Mouse (Mus musculus) stomach, embryonic 15.5 days (tissue): ENCODE data around the gene Slc22a15. TPM values are rescaled to one million over a fixed set of nuclear protein-coding genes. Genes with fewer than 3 reads are reported as not detected.
A peak's percentile ranks its signal among the peaks of the same experiment; 100 is the strongest.

Source experiments
- ATAC-seq: fragments of 200-750 bp; cut with Nextera tagmentation; 2 replicates; pipeline ENCODE4 v1.8.0; 2017; ENCODE audit warnings: low read depth, moderate number of reproducible peaks, moderate TSS enrichment; ENCODE audit not compliant: insufficient read depth, low FRiP score
- H3K27ac ChIP-seq: fragments of 300-500 bp; sonication (generic); 2 replicates; pipeline ENCODE4 v1.5.1; 2015; ENCODE audit warnings: mild to moderate bottlenecking, inconsistent platforms
- H3K27me3 ChIP-seq: fragments of 300-500 bp; sonication (generic); replicated peaks from 2 replicates; pipeline ENCODE4 v1.6.1; 2015; ENCODE audit warnings: inconsistent platforms
- H3K36me3 ChIP-seq: fragments of 300-500 bp; sonication (generic); 2 replicates; pipeline ENCODE4 v1.6.1; 2015; ENCODE audit warnings: inconsistent platforms
- H3K4me1 ChIP-seq: fragments of 300-500 bp; sonication (generic); 2 replicates; pipeline ENCODE4 v1.6.1; 2015; ENCODE audit warnings: inconsistent platforms
- H3K4me2 ChIP-seq: fragments of 300-500 bp; sonication (generic); 2 replicates; pipeline ENCODE4 v1.6.1; 2015; ENCODE audit warnings: mild to moderate bottlenecking, inconsistent platforms
- H3K4me3 ChIP-seq: fragments of 300-500 bp; sonication (generic); replicated peaks from 2 replicates; pipeline ENCODE4 v1.5.1; 2015; ENCODE audit warnings: inconsistent platforms
- H3K9ac ChIP-seq: fragments of 300-500 bp; sonication (generic); 2 replicates; pipeline ENCODE4 v1.6.1; 2015; ENCODE audit warnings: inconsistent platforms
- H3K9me3 ChIP-seq: fragments of 300-500 bp; sonication (generic); 2 replicates; pipeline ENCODE4 v1.6.1; 2016; ENCODE audit warnings: inconsistent platforms
- WGBS: fragments of 180-500 bp; shearing (Covaris S2); methylation state at CpG from one replicate; pipeline ENCODE4 v1.1.7; 2015; 5-methylcytosine and 5-hydroxymethylcytosine counted together
- polyA plus RNA-seq: library from polyadenylated mRNA; unstranded; fragments of >200 nt; fragmentation: Nextera tagmentation; extraction: Ambion mirVana; gene quantifications from 2 replicates; pipeline ENCODE4 v1.2.1, GENCODE M21; 2015

Gene Slc22a15
- polyA plus RNA-seq, 1 experiment from 2014 or later: 7.0 TPM

DNA sequence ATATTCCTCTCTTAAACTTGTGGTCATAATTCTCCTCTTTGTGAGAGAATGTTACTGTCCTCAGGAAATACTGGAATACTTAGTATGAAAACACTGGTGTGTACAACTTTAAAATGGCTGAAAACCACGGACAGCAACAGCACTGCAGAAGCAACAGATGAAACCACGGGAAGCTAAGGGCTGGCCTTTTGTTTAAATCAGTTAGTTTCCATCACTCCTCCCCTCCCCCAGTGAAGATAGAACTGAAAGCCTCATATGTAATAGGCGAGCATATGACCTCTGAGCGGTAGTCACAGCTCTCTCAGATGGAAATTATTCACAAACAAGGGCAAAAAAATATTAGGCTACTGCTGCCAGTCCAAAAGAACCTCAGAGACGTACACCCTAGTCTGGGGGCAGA is 10.0 kb downstream of the Slc22a15 start:
- Histone ChIP-seq H3K27ac (no peak overlapping the region), H3K36me3 (peaks cover 6% of the 10 kb centered on the region; the same call in 1 of the 2 replicates), H3K4me2 (no peak overlapping the region), H3K4me3 (no peak overlapping the region), H3K9ac (no peak overlapping the region), H3K9me3 (no peaks in the 10 kb centered on the region), H3K27me3 (no peaks in the 10 kb centered on the region), H3K4me1 (no peaks in the 10 kb centered on the region)
- ATAC-seq: no peak
- 73% methylated on average over 5 of the region's 5 CpGs for WGBS

DNA sequence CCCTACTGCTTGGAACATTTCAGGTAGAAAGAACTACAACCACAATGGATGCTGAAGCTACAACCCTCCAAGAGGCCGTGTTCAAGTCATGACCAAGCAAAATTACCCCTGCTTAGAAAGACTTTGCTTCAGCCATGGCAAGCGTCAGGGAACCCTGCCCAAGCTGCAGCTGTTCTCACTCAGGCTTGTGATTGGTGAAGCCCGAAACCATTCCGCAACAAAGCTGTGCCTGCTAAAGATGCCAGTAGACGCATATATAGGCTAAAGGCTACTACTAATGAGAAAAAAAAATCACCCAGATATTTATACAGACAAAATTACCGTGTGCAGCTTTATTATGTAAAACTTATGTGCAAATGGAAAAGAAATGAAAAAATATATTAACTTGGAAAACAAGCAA is 12.2 kb downstream of the Slc22a15 start:
- 72% methylated on average over 6 of the region's 6 CpGs for WGBS
- H3K27ac ChIP-seq: no peak overlapping the region
- no peaks in the 10 kb centered on the region for H3K27me3 ChIP-seq
- peaks cover 10% of the 10 kb centered on the region for H3K36me3 ChIP-seq
- no peak overlapping the region for H3K4me3 ChIP-seq
- no peaks in the 10 kb centered on the region for H3K9me3 ChIP-seq
- H3K4me1 ChIP-seq: no peaks in the 10 kb centered on the region
- H3K9ac ChIP-seq: no peak overlapping the region
- no peak overlapping the region for H3K4me2 ChIP-seq
- ATAC-seq: no peak

DNA sequence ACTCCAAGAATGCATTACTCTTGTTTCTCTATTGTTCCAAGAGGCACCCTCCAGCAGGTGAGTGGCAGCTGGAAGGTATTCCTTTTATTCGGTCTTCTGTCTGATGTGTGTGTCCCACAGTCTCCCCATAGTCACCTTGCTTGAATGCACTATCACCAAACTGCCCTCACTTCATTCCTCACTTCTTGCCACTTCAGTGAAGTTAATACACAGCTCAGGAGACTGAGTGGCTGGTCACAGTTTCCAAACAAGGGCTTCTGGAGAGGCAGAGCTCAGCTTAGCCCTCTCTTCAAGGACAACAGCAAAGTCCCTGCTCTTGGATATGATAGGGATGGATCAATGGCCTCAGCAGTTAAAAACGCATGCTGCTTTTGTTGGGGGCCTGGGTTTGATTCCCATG is 17.2 kb downstream of the Slc22a15 start:
- no peaks in the 10 kb centered on the region for H3K4me1 ChIP-seq
- peaks cover 4% of the 10 kb centered on the region; the same call in 1 of the 2 replicates for H3K36me3 ChIP-seq
- H3K27me3 ChIP-seq: no peaks in the 10 kb centered on the region
- peak overlapping the region; percentile 35; the same call in 1 of the 2 replicates for H3K27ac ChIP-seq
- H3K9me3 ChIP-seq: no peaks in the 10 kb centered on the region
- no peak overlapping the region for H3K4me3 ChIP-seq
- ATAC-seq: no peak
- WGBS: 48% methylated on average over 2 of the region's 2 CpGs
- H3K9ac ChIP-seq: no peak overlapping the region
- H3K4me2 ChIP-seq: no peak overlapping the region

DNA sequence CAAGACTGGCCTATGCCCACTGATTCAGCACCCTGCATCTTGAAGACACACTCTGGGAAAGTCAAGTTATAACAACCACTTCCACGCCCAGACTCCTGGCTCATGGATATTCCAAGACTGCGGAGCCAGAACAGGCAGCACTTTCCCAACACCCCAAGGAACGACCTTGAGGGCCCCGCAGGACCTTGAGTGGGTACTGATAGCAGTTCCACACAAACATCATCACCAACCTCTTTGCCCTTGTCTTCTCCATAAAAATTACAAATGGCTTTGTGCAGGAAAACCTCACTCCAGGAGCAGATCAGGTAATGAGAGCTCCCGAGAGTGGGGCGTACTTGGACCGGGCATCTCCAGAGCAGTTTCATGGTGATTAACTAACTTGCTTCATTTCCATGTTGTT is 19.5 kb downstream of the Slc22a15 start:
- H3K4me2 ChIP-seq: no peak overlapping the region
- ATAC-seq: no peak
- H3K4me1 ChIP-seq: no peaks in the 10 kb centered on the region
- 86% methylated on average over 7 of the region's 7 CpGs for WGBS
- H3K4me3 ChIP-seq: no peak overlapping the region
- peaks cover 4% of the 10 kb centered on the region; the same call in 1 of the 2 replicates for H3K36me3 ChIP-seq
- no peaks in the 10 kb centered on the region for H3K9me3 ChIP-seq
- no peak overlapping the region for H3K27ac ChIP-seq
- H3K27me3 ChIP-seq: no peaks in the 10 kb centered on the region
- H3K9ac ChIP-seq: no peak overlapping the region

DNA sequence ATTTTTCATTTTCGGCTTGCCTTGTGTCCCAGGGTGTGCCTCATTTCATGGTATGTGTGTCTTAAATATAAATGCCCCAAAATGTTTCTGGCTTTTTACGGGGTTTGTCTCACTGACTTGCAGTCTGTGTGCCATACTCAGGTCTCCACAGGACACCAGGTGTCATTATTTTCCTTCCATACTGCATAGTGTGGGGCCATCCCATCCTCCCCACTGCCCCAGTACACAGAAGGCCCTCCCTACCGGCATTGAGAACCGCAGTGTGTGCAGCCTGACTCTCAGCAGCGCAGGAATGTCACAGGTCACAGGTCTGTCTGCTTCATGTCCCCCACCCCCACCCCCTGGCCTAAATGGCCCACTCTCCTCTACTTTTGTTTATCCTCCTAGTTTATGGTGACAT is 21.2 kb downstream of the Slc22a15 start:
- H3K9ac ChIP-seq: no peak overlapping the region
- H3K9me3 ChIP-seq: no peaks in the 10 kb centered on the region
- 54% methylated on average over 5 of the region's 5 CpGs for WGBS

DNA sequence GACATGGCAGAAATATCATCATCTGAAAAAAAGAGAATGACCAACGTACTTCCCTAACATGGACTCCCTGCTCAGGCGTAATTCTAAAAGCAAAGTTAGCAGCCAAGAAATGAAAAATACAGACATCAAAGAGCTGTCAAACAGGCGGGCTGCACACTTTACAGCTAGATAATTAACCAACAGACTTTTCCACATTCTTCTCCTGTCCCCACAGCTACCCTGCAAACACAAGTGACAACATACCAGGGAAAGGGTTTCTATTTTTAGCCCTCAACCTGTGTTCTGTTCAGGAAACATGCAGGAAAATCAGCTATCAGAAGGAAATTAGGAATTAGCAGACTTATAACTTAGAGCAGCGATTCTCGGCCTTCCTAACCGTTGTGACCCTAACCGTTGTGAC is 21.9 kb downstream of the Slc22a15 start:
- no peaks in the 10 kb centered on the region for H3K9me3 ChIP-seq
- ATAC-seq: peak; percentile 43; the same call in 1 of the 2 replicates
- WGBS: 44% methylated on average over 7 of the region's 7 CpGs

More for the DNA sequence above, 21.2 kb downstream of the Slc22a15 start:
- no peak overlapping the region for H3K4me2 ChIP-seq
- H3K4me1 ChIP-seq: no peaks in the 10 kb centered on the region
- no peak overlapping the region for H3K4me3 ChIP-seq
- ATAC-seq: no peak
- H3K36me3 ChIP-seq: no peaks in the 10 kb centered on the region
- no peaks in the 10 kb centered on the region for H3K27me3 ChIP-seq
- H3K27ac ChIP-seq: peak overlapping the region; percentile 26; the same call in 1 of the 2 replicates

DNA sequence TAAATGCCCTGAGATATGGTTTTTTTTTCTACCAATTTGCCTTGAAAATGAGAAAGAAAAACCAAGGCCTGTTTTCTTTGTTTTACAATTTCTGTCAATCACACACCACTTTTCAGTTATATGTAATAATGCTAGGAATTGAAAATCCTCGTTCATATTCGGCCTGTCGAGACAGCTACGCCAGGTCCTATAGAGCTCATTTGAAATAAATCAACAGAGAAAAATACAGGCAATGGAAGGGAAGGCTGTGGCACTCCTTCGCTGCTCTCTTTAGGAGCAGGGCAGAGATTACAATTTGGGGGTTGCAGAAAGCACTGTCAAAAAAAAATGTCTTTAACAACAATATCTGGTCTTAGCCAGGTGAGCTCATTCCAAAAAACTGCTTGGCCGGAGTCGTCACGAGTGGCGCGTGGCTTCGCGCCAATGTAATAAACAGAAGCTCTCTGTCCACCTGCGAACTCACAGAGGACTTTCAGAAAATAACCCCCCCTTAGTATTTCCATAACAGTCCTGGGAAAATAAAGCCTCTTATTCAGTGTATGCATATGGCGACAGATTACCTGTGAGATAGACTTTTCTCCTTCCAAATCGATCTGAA is 26.8 kb downstream of the Slc22a15 start:
- H3K9me3 ChIP-seq: no peaks in the 10 kb centered on the region
- no peak overlapping the region for H3K4me3 ChIP-seq
- H3K27ac ChIP-seq: no peak overlapping the region
- no peak overlapping the region for H3K4me2 ChIP-seq
- no peaks in the 10 kb centered on the region; the same call in 1 of the 2 replicates for H3K36me3 ChIP-seq
- H3K9ac ChIP-seq: no peak overlapping the region
- H3K27me3 ChIP-seq: no peaks in the 10 kb centered on the region
- no peak for ATAC-seq
- no peaks in the 10 kb centered on the region for H3K4me1 ChIP-seq
- WGBS: 79% methylated on average over 15 of the region's 15 CpGs

More for the DNA sequence above, 21.9 kb downstream of the Slc22a15 start:
- no peaks in the 10 kb centered on the region; the same call in 1 of the 2 replicates for H3K36me3 ChIP-seq
- no peak overlapping the region; the same call in 1 of the 2 replicates for H3K27ac ChIP-seq
- no peaks in the 10 kb centered on the region for H3K4me1 ChIP-seq
- no peaks in the 10 kb centered on the region for H3K27me3 ChIP-seq
- no peak overlapping the region for H3K4me2 ChIP-seq
- H3K4me3 ChIP-seq: no peak overlapping the region
- H3K9ac ChIP-seq: no peak overlapping the region

DNA sequence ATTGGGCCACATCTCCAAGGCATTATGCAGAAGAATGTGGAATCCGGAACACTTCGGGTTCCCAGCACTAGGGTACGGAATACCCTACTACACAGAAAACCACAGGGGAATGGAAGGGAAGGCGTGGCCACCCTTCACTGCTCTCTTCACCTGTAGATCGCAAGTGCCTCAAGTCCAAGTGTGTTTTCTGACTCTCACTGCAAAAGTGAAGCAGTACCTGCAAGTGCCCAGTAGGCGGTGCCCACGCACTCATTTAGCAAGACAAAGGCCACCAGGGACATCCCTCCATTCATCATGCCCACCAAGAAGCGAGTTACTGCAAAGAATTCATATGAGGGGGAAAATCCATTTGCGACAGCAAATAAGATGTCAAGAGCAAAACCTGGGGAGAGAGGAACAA is 27.4 kb downstream of the Slc22a15 start:
- Histone ChIP-seq H3K9me3 (no peaks in the 10 kb centered on the region), H3K4me3 (no peak overlapping the region), H3K27me3 (no peaks in the 10 kb centered on the region), H3K4me1 (no peaks in the 10 kb centered on the region), H3K4me2 (no peak overlapping the region), H3K27ac (no peak overlapping the region), H3K36me3 (no peaks in the 10 kb centered on the region; the same call in 1 of the 2 replicates), H3K9ac (no peak overlapping the region)
- WGBS: 34% methylated on average over 9 of the region's 9 CpGs
- no peak for ATAC-seq

DNA sequence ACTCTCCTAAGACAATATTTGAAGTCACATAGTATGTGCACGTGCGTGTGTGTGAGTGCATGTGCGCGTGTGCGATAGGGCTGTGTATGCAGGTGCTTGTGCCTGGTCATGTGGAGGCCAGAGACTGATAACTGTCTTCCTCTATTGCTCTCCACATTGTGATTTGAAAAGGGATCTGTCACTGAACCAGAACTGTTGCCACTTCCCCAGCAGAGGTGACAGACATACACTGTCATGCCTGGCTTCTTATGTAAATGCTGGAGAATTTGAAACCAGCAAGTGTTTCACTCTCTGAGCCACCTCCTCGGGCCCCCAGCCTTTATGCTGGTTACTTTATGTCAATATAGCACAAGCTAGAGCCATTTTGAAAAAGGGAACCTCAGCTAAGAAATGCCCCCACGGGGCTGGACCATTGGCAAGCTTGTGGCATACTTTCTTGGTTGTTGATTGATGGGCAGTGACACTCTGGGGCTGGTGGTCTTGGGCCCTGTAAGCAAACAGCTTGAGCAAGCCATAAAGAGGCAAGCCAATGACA is 28.8 kb downstream of the Slc22a15 start:
- no peak overlapping the region for H3K4me2 ChIP-seq
- no peak for ATAC-seq
- H3K27me3 ChIP-seq: no peaks in the 10 kb centered on the region
- no peak overlapping the region for H3K4me3 ChIP-seq
- no peaks in the 10 kb centered on the region; the same call in 1 of the 2 replicates for H3K36me3 ChIP-seq
- WGBS: 78% methylated on average over 7 of the region's 7 CpGs
- H3K9me3 ChIP-seq: no peaks in the 10 kb centered on the region
- H3K9ac ChIP-seq: no peak overlapping the region
- H3K27ac ChIP-seq: no peak overlapping the region
- no peaks in the 10 kb centered on the region for H3K4me1 ChIP-seq

DNA sequence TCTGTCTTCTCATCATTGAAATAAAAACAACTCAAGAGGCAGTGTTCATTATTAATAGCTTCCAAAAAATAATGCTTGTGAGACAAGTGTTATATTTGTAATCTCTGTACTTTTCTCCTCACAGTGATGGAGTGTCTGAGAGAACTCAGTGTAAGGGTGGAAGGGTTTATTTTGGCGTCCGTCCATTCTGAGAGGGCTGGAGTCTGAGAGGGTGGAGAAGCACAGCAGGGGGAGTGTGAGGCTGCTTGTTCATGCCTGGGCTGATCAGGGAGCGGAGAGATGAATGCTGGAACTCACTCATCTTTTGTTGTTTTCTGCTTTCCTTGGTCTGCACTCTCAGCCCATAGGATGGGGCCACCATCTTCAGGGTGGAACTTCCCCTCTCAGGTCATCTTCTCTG is 38.7 kb downstream of the Slc22a15 start:
- peak overlapping the region; percentile 41; the same call in 1 of the 2 replicates for H3K27ac ChIP-seq
- WGBS: 36% methylated on average over 3 of the region's 3 CpGs
- ATAC-seq: peak; percentile 75; the same call in 1 of the 2 replicates

DNA sequence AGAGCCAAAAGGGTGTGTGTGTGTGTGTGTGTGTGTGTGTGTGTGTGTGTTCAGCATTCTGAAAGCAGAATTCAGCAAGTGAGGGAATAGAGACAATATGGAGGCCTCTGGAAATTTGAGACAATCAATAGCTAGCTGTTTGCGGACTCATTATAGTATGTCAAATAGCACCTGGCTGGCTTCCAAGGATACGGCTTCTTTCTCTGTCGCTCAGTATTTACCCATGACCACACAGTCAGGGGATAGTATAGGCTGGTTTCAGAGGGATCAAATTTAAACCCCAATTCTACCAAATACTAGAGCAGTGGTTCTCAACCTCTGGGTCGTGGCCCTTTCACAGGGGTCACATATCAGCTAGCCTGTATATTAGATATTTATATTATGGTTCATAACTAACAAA is 39.2 kb downstream of the Slc22a15 start:
- peak; percentile 77 for ATAC-seq
- no peak overlapping the region for H3K4me3 ChIP-seq
- no peaks in the 10 kb centered on the region for H3K27me3 ChIP-seq
- H3K36me3 ChIP-seq: no peaks in the 10 kb centered on the region
- no peaks in the 10 kb centered on the region for H3K9me3 ChIP-seq
- WGBS: 41% methylated on average over 4 of the region's 4 CpGs
- H3K4me1 ChIP-seq: peaks cover 7% of the 10 kb centered on the region; the same call in 1 of the 2 replicates
- H3K9ac ChIP-seq: no peak overlapping the region
- H3K27ac ChIP-seq: peak overlapping the region; percentile 31; the same call in 1 of the 2 replicates
- H3K4me2 ChIP-seq: no peak overlapping the region

More for the DNA sequence above, 38.7 kb downstream of the Slc22a15 start:
- Histone ChIP-seq H3K4me3 (no peak overlapping the region), H3K9me3 (no peaks in the 10 kb centered on the region), H3K4me2 (no peak overlapping the region), H3K9ac (no peak overlapping the region), H3K27me3 (no peaks in the 10 kb centered on the region), H3K4me1 (peaks cover 7% of the 10 kb centered on the region; the same call in 1 of the 2 replicates), H3K36me3 (no peaks in the 10 kb centered on the region)

DNA sequence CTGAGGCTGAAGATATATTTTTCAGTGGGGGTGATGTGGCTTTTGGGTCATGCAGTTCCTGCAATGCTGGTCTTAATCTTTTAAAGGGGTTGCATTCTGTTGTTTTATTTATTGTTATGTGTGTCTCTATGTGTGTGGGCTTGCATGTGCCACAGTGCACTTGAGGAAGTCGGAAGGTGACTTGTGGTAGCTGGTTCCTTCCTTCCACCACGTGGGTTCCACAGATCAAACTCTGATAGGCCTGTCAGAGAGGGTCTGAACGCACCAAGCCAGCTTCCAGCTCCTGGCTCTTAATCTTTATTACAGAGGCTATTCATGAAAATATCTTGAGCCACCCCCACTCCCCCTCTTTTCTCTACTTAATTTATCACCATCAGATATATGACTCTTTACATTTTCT is 40.4 kb downstream of the Slc22a15 start:
- Histone ChIP-seq H3K4me2 (no peak overlapping the region), H3K36me3 (no peaks in the 10 kb centered on the region), H3K27ac (no peak overlapping the region), H3K9ac (no peak overlapping the region), H3K4me3 (no peak overlapping the region), H3K9me3 (no peaks in the 10 kb centered on the region), H3K4me1 (peaks cover 7% of the 10 kb centered on the region; the same call in 1 of the 2 replicates), H3K27me3 (no peaks in the 10 kb centered on the region)
- no peak for ATAC-seq
- 57% methylated on average over 3 of the region's 3 CpGs for WGBS
